Mouse (Mus musculus) neural tube, embryonic 14.5 days (tissue): ENCODE measurements around the gene Zfp36l2. TPM values are rescaled to one million over a fixed set of nuclear protein-coding genes. Genes with fewer than 3 reads are reported as not detected.
"Not testable (repeated sequence)": the region's sequence is repeated elsewhere in the genome, so short reads cannot be mapped to it uniquely, and the experiment has no call there.

Source experiments
- ATAC-seq: fragments of 200-750 bp; cut with Nextera tagmentation; 2 replicates; pipeline ENCODE4 v1.8.0; 2017; ENCODE audit warnings: low read depth, mild to moderate bottlenecking, moderate TSS enrichment, moderate library complexity
- H3K27ac ChIP-seq: fragments of 300-500 bp; sonication (generic); 2 replicates; pipeline ENCODE4 v1.5.1; 2014; ENCODE audit warnings: low read depth, mild to moderate bottlenecking, control low read depth, low read length, moderate library complexity, mixed read lengths
- H3K27me3 ChIP-seq: fragments of 300-500 bp; sonication (generic); 2 replicates; pipeline ENCODE4 v1.6.1; 2014; ENCODE audit warnings: low read length; ENCODE audit not compliant: control insufficient read depth, insufficient read depth
- H3K36me3 ChIP-seq: fragments of 300-500 bp; sonication (generic); 2 replicates; pipeline ENCODE4 v1.6.1; 2014; ENCODE audit warnings: low read length, mixed read lengths; ENCODE audit not compliant: control insufficient read depth, insufficient read depth
- H3K4me1 ChIP-seq: fragments of 300-500 bp; sonication (generic); 2 replicates; pipeline ENCODE4 v1.6.1; 2014; ENCODE audit warnings: low read length; ENCODE audit not compliant: control insufficient read depth, insufficient read depth
- H3K4me2 ChIP-seq: fragments of 300-500 bp; sonication (generic); 2 replicates; pipeline ENCODE4 v1.6.1; 2014; ENCODE audit warnings: mild to moderate bottlenecking, low read depth, low read length, control low read depth
- H3K4me3 ChIP-seq: fragments of 300-500 bp; sonication (generic); 2 replicates; pipeline ENCODE4 v1.5.1; 2014; ENCODE audit warnings: low read depth, low read length, control low read depth, mixed read lengths
- H3K9ac ChIP-seq: fragments of 300-500 bp; sonication (generic); replicated peaks from 2 replicates; pipeline ENCODE4 v1.6.1; 2014; ENCODE audit warnings: low read depth, mild to moderate bottlenecking, control low read depth, low read length, mixed read lengths
- H3K9me3 ChIP-seq: fragments of 300-500 bp; sonication (generic); 2 replicates; pipeline ENCODE4 v1.6.1; 2016; ENCODE audit warnings: low read length; ENCODE audit not compliant: control insufficient read depth
- WGBS: fragments of 180-500 bp; shearing (Covaris S2); extraction: QIAGEN DNeasy Blood & Tissue Kit; methylation state at CpG from one replicate; pipeline ENCODE4 v1.1.7; 2014; 5-methylcytosine and 5-hydroxymethylcytosine counted together
- polyA plus RNA-seq: library from polyadenylated mRNA; unstranded; fragments of >200 nt; fragmentation: Nextera tagmentation; extraction: Ambion mirVana; gene quantifications from 2 replicates; pipeline ENCODE4 v1.2.1, GENCODE M21; 2014

Gene Zfp36l2
- 4.8 and 7.2 TPM in 2 replicates for polyA plus RNA-seq

GRCm38 (mm10) chr17:84187727-84188373, at the start of gene Zfp36l2:
Gene Zfp36l2, minus strand, starts transcription at chr17:84187947.
- ATAC-seq: peak; percentile 85
- under 1% methylated on average over 62 of the region's 76 CpGs for WGBS
- Histone ChIP-seq H3K4me1 (peaks cover 13% of the 10 kb centered on the region), H3K36me3 (no peaks in the 10 kb centered on the region), H3K27me3 (peaks cover 6% of the 10 kb centered on the region; the same call in 1 of the 2 replicates), H3K9me3 (no peaks in the 10 kb centered on the region), H3K4me3 (peak within 1 kb of the TSS; percentile 47), H3K4me2 (peak within 1 kb of the TSS; percentile 77), H3K27ac (peak within 1 kb of the TSS; percentile 77), H3K9ac (peak within 1 kb of the TSS; percentile 65)

GRCm38 (mm10) chr17:84236781-84237557, 49.2 kb upstream of the Zfp36l2 start:
- H3K9me3 ChIP-seq: no peaks in the 10 kb centered on the region
- no peak overlapping the region for H3K4me3 ChIP-seq
- H3K27me3 ChIP-seq: no peaks in the 10 kb centered on the region
- no peaks in the 10 kb centered on the region for H3K4me1 ChIP-seq
- no peak overlapping the region for H3K4me2 ChIP-seq
- H3K36me3 ChIP-seq: no peaks in the 10 kb centered on the region
- no peak overlapping the region for H3K27ac ChIP-seq
- 90% methylated on average over 7 of the region's 7 CpGs for WGBS
- no peak overlapping the region for H3K9ac ChIP-seq
- ATAC-seq: no peak

GRCm38 (mm10) chr17:84235399-84235928, 47.7 kb upstream of the Zfp36l2 start:
- Histone ChIP-seq H3K9ac (no peak overlapping the region), H3K27ac (no peak overlapping the region), H3K27me3 (no peaks in the 10 kb centered on the region), H3K4me1 (no peaks in the 10 kb centered on the region), H3K4me3 (no peak overlapping the region), H3K36me3 (0 out of 2 replicates have a peak, but pooled peaks cover 5% of the 10 kb centered on the region), H3K9me3 (no peaks in the 10 kb centered on the region), H3K4me2 (no peak overlapping the region)
- ATAC-seq: no peak
- 87% methylated on average over 4 of the region's 4 CpGs for WGBS

- H3K36me3 ChIP-seq, H3K27ac ChIP-seq, H3K4me1 ChIP-seq, H3K4me3 ChIP-seq, H3K9ac ChIP-seq, H3K9me3 ChIP-seq, H3K27me3 ChIP-seq, H3K4me2 ChIP-seq, ATAC-seq: not testable (repeated sequence)
- WGBS: 82% methylated on average over 2 of the region's 4 CpGs
These were observed 47.0 kb upstream of the Zfp36l2 start for GRCm38 (mm10) chr17:84234785-84235184.

- H3K9me3 ChIP-seq: no peaks in the 10 kb centered on the region
- no peak overlapping the region for H3K9ac ChIP-seq
- 96% methylated on average over 2 of the region's 2 CpGs for WGBS
- peaks cover 16% of the 10 kb centered on the region for H3K36me3 ChIP-seq
- no peak overlapping the region for H3K27ac ChIP-seq
- ATAC-seq: no peak
- H3K4me2 ChIP-seq: no peak overlapping the region
- H3K4me1 ChIP-seq: no peaks in the 10 kb centered on the region
- no peak overlapping the region for H3K4me3 ChIP-seq
- H3K27me3 ChIP-seq: no peaks in the 10 kb centered on the region
These were observed 46.0 kb upstream of the Zfp36l2 start for GRCm38 (mm10) chr17:84233758-84234157.

- peaks cover 20% of the 10 kb centered on the region for H3K36me3 ChIP-seq
- no peaks in the 10 kb centered on the region for H3K27me3 ChIP-seq
- no peaks in the 10 kb centered on the region for H3K9me3 ChIP-seq
- H3K9ac ChIP-seq: no peak overlapping the region
- H3K27ac ChIP-seq: no peak overlapping the region
- no peaks in the 10 kb centered on the region for H3K4me1 ChIP-seq
- no peak for ATAC-seq
- H3K4me2 ChIP-seq: no peak overlapping the region
- no peak overlapping the region for H3K4me3 ChIP-seq
- 92% methylated on average over 2 of the region's 2 CpGs for WGBS
These were observed 43.6 kb upstream of the Zfp36l2 start for GRCm38 (mm10) chr17:84231361-84231760.

GRCm38 (mm10) chr17:84228223-84228622, 40.5 kb upstream of the Zfp36l2 start:
- H3K9ac ChIP-seq: no peak overlapping the region
- no peak overlapping the region for H3K4me3 ChIP-seq
- H3K27me3 ChIP-seq: no peaks in the 10 kb centered on the region
- H3K27ac ChIP-seq: no peak overlapping the region
- H3K4me1 ChIP-seq: no peaks in the 10 kb centered on the region
- H3K36me3 ChIP-seq: peaks cover 20% of the 10 kb centered on the region
- H3K4me2 ChIP-seq: no peak overlapping the region
- no peaks in the 10 kb centered on the region for H3K9me3 ChIP-seq
- no peak for ATAC-seq
- 86% methylated on average over 2 of the region's 2 CpGs for WGBS

- no peaks in the 10 kb centered on the region for H3K27me3 ChIP-seq
- 85% methylated on average over 6 of the region's 6 CpGs for WGBS
- no peak overlapping the region for H3K27ac ChIP-seq
- H3K9ac ChIP-seq: no peak overlapping the region
- H3K9me3 ChIP-seq: no peaks in the 10 kb centered on the region
- no peaks in the 10 kb centered on the region for H3K4me1 ChIP-seq
- H3K4me2 ChIP-seq: no peak overlapping the region
- H3K36me3 ChIP-seq: peaks cover 20% of the 10 kb centered on the region
- no peak for ATAC-seq
- H3K4me3 ChIP-seq: no peak overlapping the region
These were observed 38.9 kb upstream of the Zfp36l2 start for GRCm38 (mm10) chr17:84226681-84227080.

GRCm38 (mm10) chr17:84226231-84226630, 38.5 kb upstream of the Zfp36l2 start:
- no peak overlapping the region for H3K27ac ChIP-seq
- H3K4me2 ChIP-seq: no peak overlapping the region
- no peak overlapping the region for H3K9ac ChIP-seq
- WGBS: 51% methylated on average over 5 of the region's 5 CpGs
- H3K9me3 ChIP-seq: no peaks in the 10 kb centered on the region
- H3K27me3 ChIP-seq: no peaks in the 10 kb centered on the region
- H3K4me3 ChIP-seq: no peak overlapping the region
- H3K36me3 ChIP-seq: peaks cover 20% of the 10 kb centered on the region
- no peaks in the 10 kb centered on the region for H3K4me1 ChIP-seq
- ATAC-seq: no peak
